Mouse (Mus musculus): ENCODE results near the gene Maml2.

DNA sequence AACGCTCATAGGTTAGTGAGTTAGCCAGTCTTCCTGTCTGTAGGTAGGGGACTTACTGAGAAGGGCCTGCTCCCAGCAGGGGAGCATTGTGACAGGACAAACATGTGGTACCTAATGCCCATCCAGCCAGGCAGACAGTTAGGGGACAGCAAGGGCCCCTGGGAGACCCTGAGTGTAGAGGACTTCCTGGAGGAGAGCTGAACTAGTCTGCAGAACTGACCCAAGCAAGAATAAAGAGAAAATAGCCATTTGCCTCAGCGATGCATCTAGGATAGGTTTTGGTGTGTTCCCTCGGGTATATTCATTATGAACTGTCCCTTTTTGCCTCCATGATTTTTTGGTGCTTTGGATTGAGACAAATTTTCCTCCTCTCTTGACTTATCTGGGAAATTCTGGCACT, 199.3 kb downstream of the Maml2 start:
- TF ChIP-seq CTCF (conservative IDR thresholded peaks at IDR 0.05; ENCODE audit: low read length) (no peak), POU5F1 (IDR thresholded peaks at IDR 0.05; ENCODE audit: borderline replicate concordance, low read length) (no peak), NANOG (IDR thresholded peaks at IDR 0.05; ENCODE audit: borderline replicate concordance, low read length) (no peak)

Measured in E14TG2a.4 (cell line).